Mouse (Mus musculus): ENCODE data around the gene Rin3.

DNA sequence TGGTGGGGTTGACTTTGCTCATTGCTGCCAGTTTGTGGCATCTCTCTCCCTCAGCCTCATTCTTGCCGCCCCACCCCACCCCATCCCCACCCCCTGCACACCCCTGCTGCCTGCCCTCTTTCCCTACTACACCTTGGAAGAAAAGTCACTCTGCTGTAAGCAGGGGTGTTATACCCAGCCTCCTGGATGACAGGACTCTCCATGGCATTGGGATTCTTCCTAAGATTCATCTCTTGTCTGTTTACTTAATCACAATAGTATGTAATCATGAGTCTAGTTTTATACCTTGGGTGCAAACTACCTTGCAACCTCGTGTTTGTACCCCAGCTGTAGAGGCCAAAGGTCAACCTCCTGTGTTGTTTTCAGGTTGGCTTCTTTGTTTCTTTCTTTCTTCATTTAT, 37.5 kb downstream of the Rin3 start:
- TF ChIP-seq CTCF (IDR thresholded peaks at IDR 0.05; ENCODE audit: borderline replicate concordance, control insufficient read depth, extremely low read depth, insufficient read depth, low read length, poor library complexity) = no peak
- TF ChIP-seq POLR2A (IDR thresholded peaks at IDR 0.05; ENCODE audit: control insufficient read depth, extremely low read depth, insufficient read depth, low read length, poor library complexity) = no peak
